Mouse (Mus musculus) hindbrain, embryonic 11.5 days (tissue): ENCODE measurements around the gene B4galnt2. TPM values are rescaled to one million over a fixed set of nuclear protein-coding genes. Genes with fewer than 3 reads are reported as not detected.

Source experiments
- ATAC-seq: fragments of 200-750 bp; cut with Nextera tagmentation; 2 replicates; pipeline ENCODE4 v1.8.0; 2017; ENCODE audit warnings: mild to moderate bottlenecking, moderate TSS enrichment, moderate library complexity; ENCODE audit not compliant: low FRiP score
- DNase-seq: peaks from one replicate; pipeline ENCODE4 v3.0.0-alpha.2; 2015; ENCODE audit warnings: low spot score
- H3K27ac ChIP-seq: fragments of 300-500 bp; sonication (generic); 2 replicates; pipeline ENCODE4 v1.5.1; 2014; ENCODE audit warnings: mild to moderate bottlenecking, low read depth, low read length
- H3K27me3 ChIP-seq: fragments of 300-500 bp; sonication (generic); 2 replicates; pipeline ENCODE4 v1.6.1; 2014; ENCODE audit warnings: mild to moderate bottlenecking, low read length, moderate library complexity, mixed read lengths; ENCODE audit not compliant: control insufficient read depth, insufficient read depth
- H3K36me3 ChIP-seq: fragments of 300-500 bp; sonication (generic); 2 replicates; pipeline ENCODE4 v1.6.1; 2014; ENCODE audit warnings: mild to moderate bottlenecking, low read length, moderate library complexity, mixed read lengths; ENCODE audit not compliant: control insufficient read depth, insufficient read depth
- H3K4me1 ChIP-seq: fragments of 300-500 bp; sonication (generic); replicated peaks from 2 replicates; pipeline ENCODE4 v1.6.1; 2014; ENCODE audit warnings: low read length, mixed read lengths; ENCODE audit not compliant: control insufficient read depth, insufficient read depth
- H3K4me2 ChIP-seq: fragments of 300-500 bp; sonication (generic); replicated peaks from 2 replicates; pipeline ENCODE4 v1.6.1; 2014; ENCODE audit warnings: mild to moderate bottlenecking, low read depth, low read length
- H3K4me3 ChIP-seq: fragments of 300-500 bp; sonication (generic); 2 replicates; pipeline ENCODE4 v1.5.1; 2014; ENCODE audit warnings: low read depth, low read length
- H3K9ac ChIP-seq: fragments of 300-500 bp; sonication (generic); 2 replicates; pipeline ENCODE4 v1.6.1; 2014; ENCODE audit warnings: low read depth, low read length
- H3K9me3 ChIP-seq: fragments of 300-500 bp; sonication (generic); 2 replicates; pipeline ENCODE4 v1.6.1; 2016; ENCODE audit warnings: low read length; ENCODE audit not compliant: control insufficient read depth
- WGBS: fragments of 180-500 bp; shearing (Covaris S2); extraction: QIAGEN DNeasy Blood & Tissue Kit; methylation state at CpG from one replicate; pipeline ENCODE4 v1.1.7; 2014; 5-methylcytosine and 5-hydroxymethylcytosine counted together
- polyA plus RNA-seq: library from polyadenylated mRNA; unstranded; fragments of >200 nt; fragmentation: Nextera tagmentation; extraction: Ambion mirVana; gene quantifications from 2 replicates; pipeline ENCODE4 v1.2.1, GENCODE M21; 2014

B4galnt2 gene
- polyA plus RNA-seq, 1 experiment from 2014 or later, result not detected

GRCm38 (mm10) chr11:95875804-95876203 is 38.9 kb downstream of the B4galnt2 start:
- Histone ChIP-seq H3K36me3 (no peaks in the 10 kb centered on the region), H3K4me1 (no peaks in the 10 kb centered on the region), H3K27me3 (no peaks in the 10 kb centered on the region), H3K9me3 (no peaks in the 10 kb centered on the region), H3K27ac (no peak overlapping the region), H3K4me3 (no peak overlapping the region), H3K9ac (no peak overlapping the region), H3K4me2 (no peak overlapping the region)
- 27% methylated on average over 9 of the region's 9 CpGs for WGBS
- DNase-seq, result peak; percentile 8
- no peak for ATAC-seq

GRCm38 (mm10) chr11:95869918-95870470 is 44.7 kb downstream of the B4galnt2 start:
- no peaks in the 10 kb centered on the region for H3K27me3 ChIP-seq
- H3K4me2 ChIP-seq, result no peak overlapping the region
- H3K4me3 ChIP-seq, result no peak overlapping the region
- H3K9me3 ChIP-seq, result no peaks in the 10 kb centered on the region
- WGBS, result 74% methylated on average over 6 of the region's 6 CpGs
- H3K27ac ChIP-seq, result no peak overlapping the region
- no peak for ATAC-seq
- no peaks in the 10 kb centered on the region for H3K36me3 ChIP-seq
- no peaks in the 10 kb centered on the region for H3K4me1 ChIP-seq
- DNase-seq, result no peak
- no peak overlapping the region for H3K9ac ChIP-seq

- H3K9me3 ChIP-seq, result no peaks in the 10 kb centered on the region
- DNase-seq (no peak), ATAC-seq (no peak)
- H3K4me1 ChIP-seq, result no peaks in the 10 kb centered on the region
- no peak overlapping the region for H3K4me2 ChIP-seq
- no peaks in the 10 kb centered on the region for H3K36me3 ChIP-seq
- H3K4me3 ChIP-seq, result no peak overlapping the region
- 80% methylated on average over 4 of the region's 4 CpGs for WGBS
- H3K27me3 ChIP-seq, result no peaks in the 10 kb centered on the region
- H3K9ac ChIP-seq, result no peak overlapping the region
- H3K27ac ChIP-seq, result no peak overlapping the region
Observed at GRCm38 (mm10) chr11:95869442-95869841, 45.2 kb downstream of the B4galnt2 start.

- Histone ChIP-seq H3K27ac (no peak overlapping the region), H3K27me3 (no peaks in the 10 kb centered on the region), H3K9ac (no peak overlapping the region), H3K4me3 (no peak overlapping the region), H3K36me3 (no peaks in the 10 kb centered on the region), H3K4me2 (no peak overlapping the region), H3K4me1 (no peaks in the 10 kb centered on the region; the same call in 1 of the 2 replicates), H3K9me3 (no peaks in the 10 kb centered on the region)
- WGBS, result 95% methylated on average over 8 of the region's 8 CpGs
- ATAC-seq (no peak), DNase-seq (no peak)
Observed at GRCm38 (mm10) chr11:95861397-95861796, 53.3 kb downstream of the B4galnt2 start.

- H3K36me3 ChIP-seq, result no peaks in the 10 kb centered on the region
- H3K27ac ChIP-seq, result no peak overlapping the region
- DNase-seq (peak; percentile 26), ATAC-seq (no peak)
- H3K4me2 ChIP-seq, result peak overlapping the region; percentile 64
- H3K9me3 ChIP-seq, result no peaks in the 10 kb centered on the region
- no peaks in the 10 kb centered on the region for H3K27me3 ChIP-seq
- peak overlapping the region; percentile 70 for H3K4me3 ChIP-seq
- WGBS, result 43% methylated on average over 3 of the region's 3 CpGs
- H3K9ac ChIP-seq, result peak overlapping the region; percentile 58; the same call in 1 of the 2 replicates
- no peaks in the 10 kb centered on the region; the same call in 1 of the 2 replicates for H3K4me1 ChIP-seq
Observed at GRCm38 (mm10) chr11:95860071-95860490, 54.6 kb downstream of the B4galnt2 start.

- under 1% methylated on average over 35 of the region's 35 CpGs for WGBS
- peak overlapping the region; percentile 58 for H3K9ac ChIP-seq
- peak overlapping the region; percentile 58; the same call in 1 of the 2 replicates for H3K27ac ChIP-seq
- ATAC-seq, result peak; percentile 75
- peak overlapping the region; percentile 64 for H3K4me2 ChIP-seq
- no peaks in the 10 kb centered on the region; the same call in 1 of the 2 replicates for H3K4me1 ChIP-seq
- H3K36me3 ChIP-seq, result no peaks in the 10 kb centered on the region
- no peaks in the 10 kb centered on the region for H3K27me3 ChIP-seq
- no peaks in the 10 kb centered on the region for H3K9me3 ChIP-seq
- peak; percentile 78 for DNase-seq
- H3K4me3 ChIP-seq, result peak overlapping the region; percentile 70
Observed at GRCm38 (mm10) chr11:95859468-95859855, 55.2 kb downstream of the B4galnt2 start.

- under 1% methylated on average over 58 of the region's 58 CpGs for WGBS
- no peaks in the 10 kb centered on the region for H3K27me3 ChIP-seq
- H3K9me3 ChIP-seq, result no peaks in the 10 kb centered on the region
- no peaks in the 10 kb centered on the region for H3K36me3 ChIP-seq
- peak overlapping the region; percentile 58 for H3K27ac ChIP-seq
- peak overlapping the region; percentile 70 for H3K4me3 ChIP-seq
- ATAC-seq (peak; percentile 97), DNase-seq (peak; percentile 97)
- peak overlapping the region; percentile 58 for H3K9ac ChIP-seq
- H3K4me2 ChIP-seq, result peak overlapping the region; percentile 64
- no peaks in the 10 kb centered on the region; the same call in 1 of the 2 replicates for H3K4me1 ChIP-seq
Observed at GRCm38 (mm10) chr11:95858528-95859467, 55.9 kb downstream of the B4galnt2 start.

- H3K9ac ChIP-seq, result peak overlapping the region; percentile 40; the same call in 1 of the 2 replicates
- peak overlapping the region; percentile 70 for H3K4me3 ChIP-seq
- H3K4me1 ChIP-seq, result no peaks in the 10 kb centered on the region; the same call in 1 of the 2 replicates
- H3K4me2 ChIP-seq, result peak overlapping the region; percentile 64
- DNase-seq (no peak), ATAC-seq (no peak)
- H3K27me3 ChIP-seq, result no peaks in the 10 kb centered on the region
- H3K27ac ChIP-seq, result peak overlapping the region; percentile 58
- H3K9me3 ChIP-seq, result no peaks in the 10 kb centered on the region
- WGBS, result 22% methylated on average over 21 of the region's 21 CpGs
- H3K36me3 ChIP-seq, result no peaks in the 10 kb centered on the region
Observed at GRCm38 (mm10) chr11:95857716-95858527, 56.8 kb downstream of the B4galnt2 start.
